Mouse (Mus musculus): ENCODE data around the gene Ddx10. TPM values are rescaled to one million over a fixed set of nuclear protein-coding genes. Genes with fewer than 3 reads are reported as not detected.

Ddx10 gene
- polyA plus RNA-seq, 1 experiment from 2014 or later: 30.4 TPM

DNA sequence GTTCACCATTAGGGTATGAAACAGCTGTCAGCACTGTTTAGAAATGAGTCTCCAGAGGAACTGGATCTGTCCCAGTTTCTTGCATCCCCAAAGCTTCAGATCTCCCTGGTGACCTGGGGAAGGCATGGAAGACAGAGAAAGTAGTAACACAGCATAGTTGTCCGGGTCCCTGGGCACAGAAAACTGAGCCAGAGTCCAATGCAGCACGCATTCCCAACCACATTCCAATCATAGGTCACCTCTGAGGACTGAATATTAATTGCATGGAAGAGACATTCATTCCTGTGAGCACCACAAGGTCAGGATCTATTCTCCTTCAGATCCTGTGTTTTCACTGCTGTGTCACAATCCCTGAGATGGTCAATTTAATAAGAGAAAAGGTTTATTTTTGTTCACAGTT is 182.8 kb downstream of the Ddx10 start:
- no peak overlapping the region for H3K4me3 ChIP-seq
- H3K27me3 ChIP-seq (ENCODE audit: low read depth, poor library complexity, severe bottlenecking): no peaks in the 10 kb centered on the region
- no peaks in the 10 kb centered on the region for H3K4me1 ChIP-seq
- no peak for DNase-seq (ENCODE audit: low spot score)
- no peaks in the 10 kb centered on the region for H3K36me3 ChIP-seq
- no peak overlapping the region for H3K27ac ChIP-seq (replicated peaks)
- 66% methylated on average over 2 of the region's 2 CpGs for WGBS
- H3K9me3 ChIP-seq (replicated peaks): no peaks in the 10 kb centered on the region

- WGBS: 84% methylated on average over 6 of the region's 6 CpGs
- H3K4me3 ChIP-seq: no peak overlapping the region
- no peaks in the 10 kb centered on the region for H3K4me1 ChIP-seq
- H3K9me3 ChIP-seq (replicated peaks): no peaks in the 10 kb centered on the region
- H3K27ac ChIP-seq (replicated peaks): no peak overlapping the region
- no peak for DNase-seq (ENCODE audit: low spot score)
- H3K36me3 ChIP-seq: no peaks in the 10 kb centered on the region
- no peaks in the 10 kb centered on the region for H3K27me3 ChIP-seq (ENCODE audit: low read depth, poor library complexity, severe bottlenecking)
These were observed 183.3 kb downstream of the Ddx10 start for GRCm38 (mm10) chr9:53064531-53064930.

DNA sequence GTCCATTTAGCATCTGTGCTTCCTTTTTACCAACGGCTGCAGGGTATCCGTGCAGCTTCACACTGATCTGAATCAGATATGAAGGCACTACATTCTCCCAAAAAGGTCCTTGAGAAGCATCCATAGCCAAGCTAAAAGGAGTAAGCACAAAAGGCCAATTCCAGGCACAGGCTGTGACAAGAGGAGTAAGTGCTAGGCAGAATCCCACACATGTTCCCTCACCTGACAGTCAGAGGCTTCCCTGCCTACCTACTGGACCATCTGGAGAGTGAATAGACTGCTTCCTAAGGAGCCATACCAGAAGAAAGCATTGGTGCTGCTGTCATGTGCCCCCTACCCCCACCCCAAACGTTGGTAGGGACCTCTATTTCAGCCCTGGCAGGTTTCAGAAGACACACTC is 192.5 kb downstream of the Ddx10 start:
- no peaks in the 10 kb centered on the region for H3K27me3 ChIP-seq (ENCODE audit: low read depth, poor library complexity, severe bottlenecking)
- H3K4me3 ChIP-seq: no peak overlapping the region
- no peak overlapping the region for H3K27ac ChIP-seq (replicated peaks)
- H3K9me3 ChIP-seq (replicated peaks): no peaks in the 10 kb centered on the region
- no peaks in the 10 kb centered on the region for H3K36me3 ChIP-seq
- DNase-seq (ENCODE audit: low spot score): no peak
- no peaks in the 10 kb centered on the region for H3K4me1 ChIP-seq
- WGBS: 67% methylated on average over 3 of the region's 3 CpGs

Other genes starting within 250 kb of the Ddx10 start
- gene Exph5, start 53.6 kb upstream of the Ddx10 start, polyA plus RNA-seq (2016; fragmentation: Nextera tagmentation; extraction: Ambion mirVana): 0.67 and 0.73 TPM in 2 replicates
- gene Kdelc2, start 136.0 kb upstream of the Ddx10 start, polyA plus RNA-seq (2016; fragmentation: Nextera tagmentation; extraction: Ambion mirVana): 9.4 and 10.6 TPM in 2 replicates
- gene 4930550C14Rik, start 154.3 kb upstream of the Ddx10 start, polyA plus RNA-seq (2016; fragmentation: Nextera tagmentation; extraction: Ambion mirVana): 0.21 and 0.25 TPM in 2 replicates